Mouse (Mus musculus) CH12.LX (cell line): Measurements from ENCODE around the gene Hkdc1. TPM values are rescaled to one million over a fixed set of nuclear protein-coding genes. Genes with fewer than 3 reads are reported as not detected.

ENCODE experiments used
- DNase-seq: peaks from one replicate; pipeline ENCODE4 v3.0.0-alpha.2; 2013; ENCODE audit errors: extremely low read depth
- H3K27ac ChIP-seq: 2 replicates; pipeline ENCODE4 v1.5.1; 2012; ENCODE audit warnings: low read depth, mild to moderate bottlenecking, control low read depth, moderate library complexity; ENCODE audit not compliant: insufficient read depth
- H3K27me3 ChIP-seq: replicated peaks from 2 replicates; pipeline ENCODE3; 2012; ENCODE audit warnings: inconsistent platforms
- H3K36me3 ChIP-seq, 2 experiments: replicated peaks in 1 of 2; 2 replicates each; pipeline versions ENCODE3 to v1.6.1; 2012; ENCODE audit warnings: inconsistent platforms in 1 of 2, low read length in 1 of 2, mild to moderate bottlenecking in 1 of 2, mixed read lengths in 1 of 2, moderate library complexity in 1 of 2; ENCODE audit not compliant: control insufficient read depth in 1 of 2, insufficient read depth in 1 of 2
- H3K4me1 ChIP-seq, 2 experiments: 2 replicates each; pipeline ENCODE4 v1.6.1; 2012; ENCODE audit warnings: inconsistent platforms in 1 of 2, moderate library complexity in 1 of 2; ENCODE audit not compliant: insufficient read depth in 2 of 2, control insufficient read depth in 1 of 2
- H3K4me2 ChIP-seq: 2 replicates; pipeline ENCODE4 v1.6.1; 2012; ENCODE audit warnings: low read depth, mild to moderate bottlenecking, control low read depth; ENCODE audit not compliant: poor library complexity, insufficient read depth, severe bottlenecking
- H3K4me3 ChIP-seq, 3 experiments: fragments of 150-350 bp in 1 of 3; sonication (generic) in 1 of 3; replicated peaks in 1 of 3; 2 replicates each; pipeline versions ENCODE3 to v1.5.1; 2011 to 2012; ENCODE audit warnings: low read depth in 2 of 3, low read length in 2 of 3, mild to moderate bottlenecking in 2 of 3, moderate library complexity in 2 of 3, control low read depth in 1 of 3, improper control_type of control experiment in 1 of 3, inconsistent platforms in 1 of 3, mixed read lengths in 1 of 3; ENCODE audit not compliant: poor library complexity in 1 of 3
- H3K79me2 ChIP-seq: replicated peaks from 2 replicates; pipeline ENCODE4 v1.6.1; 2012; ENCODE audit warnings: mild to moderate bottlenecking, moderate library complexity; ENCODE audit not compliant: control insufficient read depth, poor library complexity, insufficient read depth, severe bottlenecking; ENCODE audit errors: extremely low read depth
- H3K9ac ChIP-seq: 2 replicates; pipeline ENCODE4 v1.6.1; 2012; ENCODE audit warnings: low read depth, mild to moderate bottlenecking, control low read depth, moderate library complexity; ENCODE audit not compliant: insufficient read depth
- H3K9me3 ChIP-seq: replicated peaks from 2 replicates; pipeline ENCODE3; 2012; ENCODE audit warnings: low read length, inconsistent platforms, mixed read lengths
- BHLHE40 ChIP-seq: IDR thresholded peaks from 2 replicates; pipeline ENCODE4 v1.6.1; 2011; ENCODE audit warnings: mild to moderate bottlenecking, low read depth, low read length, improper control_type of control experiment
- CTCF ChIP-seq, 2 experiments: IDR thresholded peaks in 1 of 2; conservative IDR thresholded peaks in 1 of 2; 2 replicates each; pipeline ENCODE4 v1.5.1; 2011 to 2012; ENCODE audit warnings: low read depth in 2 of 2, low read length in 2 of 2, improper control_type of control experiment in 1 of 2, inconsistent platforms in 1 of 2, mild to moderate bottlenecking in 1 of 2, moderate library complexity in 1 of 2
- EP300 ChIP-seq: IDR thresholded peaks from 2 replicates; pipeline ENCODE4 v1.6.1; 2011; ENCODE audit warnings: low read length, improper control_type of control experiment
- ETS1 ChIP-seq: conservative IDR thresholded peaks from 2 replicates; pipeline ENCODE4 v1.6.1; 2012; ENCODE audit warnings: low read depth, mild to moderate bottlenecking, inconsistent platforms, low read length, improper control_type of control experiment, moderate library complexity
- HCFC1 ChIP-seq: IDR thresholded peaks from 2 replicates; pipeline ENCODE4 v1.6.1; 2012; ENCODE audit warnings: low read depth, mild to moderate bottlenecking, inconsistent platforms, low read length, improper control_type of control experiment
- IRF4 ChIP-seq: IDR thresholded peaks from 2 replicates; pipeline ENCODE4 v1.6.1; 2014; ENCODE audit warnings: low read depth, mild to moderate bottlenecking, inconsistent platforms, low read length, improper control_type of control experiment
- JUND ChIP-seq: conservative IDR thresholded peaks from 2 replicates; pipeline ENCODE4 v1.6.1; 2011; ENCODE audit warnings: low read depth, low read length, improper control_type of control experiment
- MAFK ChIP-seq: IDR thresholded peaks from 2 replicates; pipeline ENCODE4 v1.6.1; 2011; ENCODE audit warnings: low read length, improper control_type of control experiment; ENCODE audit not compliant: insufficient replicate concordance
- MAX ChIP-seq: IDR thresholded peaks from 2 replicates; pipeline ENCODE4 v1.6.1; 2011; ENCODE audit warnings: low read length, improper control_type of control experiment
- MAZ ChIP-seq: IDR thresholded peaks from 2 replicates; pipeline ENCODE4 v1.6.1; 2012; ENCODE audit warnings: low read depth, mild to moderate bottlenecking, inconsistent platforms, low read length, improper control_type of control experiment, moderate library complexity
- NELFE ChIP-seq: IDR thresholded peaks from 2 replicates; pipeline ENCODE4 v1.6.1; 2011; ENCODE audit warnings: low read depth, low read length, improper control_type of control experiment
- POLR2A ChIP-seq: IDR thresholded peaks from 2 replicates; pipeline ENCODE4 v1.6.1; 2011; ENCODE audit warnings: low read depth, mild to moderate bottlenecking, improper control_type of control experiment, low read length
- POLR2AphosphoS2 ChIP-seq: IDR thresholded peaks from 2 replicates; pipeline ENCODE4 v1.6.1; 2011; ENCODE audit warnings: low read depth, low read length, improper control_type of control experiment
- RAD21 ChIP-seq: IDR thresholded peaks from 2 replicates; pipeline ENCODE4 v1.6.1; 2011; ENCODE audit warnings: low read depth, mild to moderate bottlenecking, low read length, improper control_type of control experiment, moderate library complexity
- RCOR1 ChIP-seq: conservative IDR thresholded peaks from 2 replicates; pipeline ENCODE4 v1.6.1; 2012; ENCODE audit warnings: low read depth, mild to moderate bottlenecking, inconsistent platforms, low read length, improper control_type of control experiment
- SIN3A ChIP-seq: IDR thresholded peaks from 2 replicates; pipeline ENCODE4 v1.6.1; 2012; ENCODE audit warnings: low read length, improper control_type of control experiment, inconsistent platforms
- SMC3 ChIP-seq: IDR thresholded peaks from 2 replicates; pipeline ENCODE4 v1.6.1; 2011; ENCODE audit warnings: low read depth, low read length, improper control_type of control experiment
- TBP ChIP-seq: conservative IDR thresholded peaks from 2 replicates; pipeline ENCODE4 v1.6.1; 2011; ENCODE audit warnings: low read depth, low read length, improper control_type of control experiment
- UBTF ChIP-seq: IDR thresholded peaks from 2 replicates; pipeline ENCODE4 v1.6.1; 2012; ENCODE audit warnings: low read depth, mild to moderate bottlenecking, inconsistent platforms, low read length, improper control_type of control experiment, moderate library complexity
- USF2 ChIP-seq: conservative IDR thresholded peaks from 2 replicates; pipeline ENCODE4 v1.6.1; 2011; ENCODE audit warnings: low read depth, low read length, improper control_type of control experiment
- ZC3H11A ChIP-seq: IDR thresholded peaks from 2 replicates; pipeline ENCODE4 v1.6.1; 2012; ENCODE audit warnings: low read depth, mild to moderate bottlenecking, inconsistent platforms, low read length, improper control_type of control experiment
- dilution Hi-C: fragments of 300-500 bp; cut with MboI; formaldehyde crosslinking; loops from 2 replicates; pipeline ENCODE4 v1.14.3; 2020; ENCODE audit warnings: low sequenced_read_pairs; ENCODE audit not compliant: extremely low pct_unique_long_range_greater_than_20kb, extremely low pct_ligation_motif_present
- in situ Hi-C: fragments of 300-500 bp; cut with MboI; formaldehyde crosslinking; loops from 3 replicates; pipeline ENCODE4 v1.14.3; 2019; ENCODE audit warnings: low sequenced_read_pairs, low pct_ligation_motif_present, low pct_unique_long_range_greater_than_20kb, mixed read lengths
- polyA plus RNA-seq: library from polyadenylated mRNA; unstranded; fragments of >175 nt; gene quantifications from 2 replicates; pipeline ENCODE4 v1.2.1, GENCODE M21; 2012; ENCODE audit warnings: low read depth; ENCODE audit not compliant: insufficient read length
- total RNA-seq, 2 experiments: library from RNA; depleted of rRNA; stranded (reverse); fragments of 300-350 nt in 1 of 2; fragments of >200 nt in 1 of 2; gene quantifications; 2 replicates each; pipeline ENCODE4 v1.2.3; 2012 to 2014

Hkdc1 gene
- total and polyA plus RNA-seq, 3 experiments = not detected

DNA sequence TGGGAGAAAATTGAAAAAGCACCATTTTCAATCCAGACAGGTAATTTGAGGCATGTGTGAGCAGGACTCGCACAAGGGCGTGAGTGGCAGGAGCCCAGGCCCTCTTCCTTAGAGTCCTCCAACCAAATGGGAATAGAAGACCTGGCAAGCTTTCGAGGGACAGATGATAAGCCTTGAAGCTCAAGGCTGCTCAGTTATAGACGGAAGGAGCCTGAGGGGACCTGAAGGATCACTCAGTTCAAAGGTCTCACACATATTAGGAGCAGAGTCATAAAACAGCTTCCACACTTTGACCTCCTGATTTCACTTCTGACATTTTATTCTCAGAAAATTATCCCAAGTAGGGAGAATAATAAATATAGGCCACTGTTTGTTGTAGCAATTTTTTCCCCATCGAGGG is 2.9 kb downstream of the Hkdc1 start:
- no peak overlapping the region for H3K27ac ChIP-seq
- H3K27me3 ChIP-seq = peaks cover 71% of the 10 kb centered on the region
- H3K36me3 ChIP-seq = no peaks in the 10 kb centered on the region
- H3K9me3 ChIP-seq = no peaks in the 10 kb centered on the region
- dilution Hi-C loops = no loop called here
- no peak overlapping the region for H3K4me2 ChIP-seq
- no peaks in the 10 kb centered on the region for H3K79me2 ChIP-seq
- in situ Hi-C loops = no loop called here
- no peaks in the 10 kb centered on the region for H3K4me1 ChIP-seq
- TF ChIP-seq SIN3A (no peak), ZC3H11A (no peak), HCFC1 (no peak), CTCF (conservative IDR thresholded peaks at IDR 0.05 in 1 of 2, IDR thresholded peaks at IDR 0.05 in 1 of 2; ENCODE audit: low read depth in 2 of 2, low read length in 2 of 2) (no peak), ETS1 (no peak), POLR2A (no peak), SMC3 (no peak), IRF4 (no peak), USF2 (no peak), UBTF (no peak), JUND (no peak), MAZ (no peak), EP300 (no peak), MAFK (no peak), TBP (no peak), RCOR1 (no peak), NELFE (no peak), BHLHE40 (no peak)
- no peak overlapping the region for H3K9ac ChIP-seq
- no peak for DNase-seq
- H3K4me3 ChIP-seq = no peak overlapping the region

GRCm38 (mm10) chr10:62418831-62419356 is 3.4 kb downstream of the Hkdc1 start:
- no peak for DNase-seq
- H3K4me2 ChIP-seq = no peak overlapping the region
- no peaks in the 10 kb centered on the region for H3K79me2 ChIP-seq
- in situ Hi-C loops (no loop called here), dilution Hi-C loops (no loop called here)
- H3K4me3 ChIP-seq = no peak overlapping the region
- H3K36me3 ChIP-seq = no peaks in the 10 kb centered on the region
- H3K9me3 ChIP-seq = no peaks in the 10 kb centered on the region
- no peaks in the 10 kb centered on the region for H3K4me1 ChIP-seq
- TF ChIP-seq NELFE (no peak), MAFK (no peak), POLR2AphosphoS2 (no peak), RAD21 (no peak), MAX (no peak), EP300 (no peak)
- peaks cover 72% of the 10 kb centered on the region for H3K27me3 ChIP-seq
- no peak overlapping the region for H3K9ac ChIP-seq
- no peak overlapping the region for H3K27ac ChIP-seq
